Mouse (Mus musculus): ENCODE measurements around the gene Olfr1336. TPM values are rescaled to one million over a fixed set of nuclear protein-coding genes. Genes with fewer than 3 reads are reported as not detected.
"Not testable (repeated sequence)": the region's sequence is repeated elsewhere in the genome, so short reads cannot be mapped to it uniquely, and the experiment has no call there.

Olfr1336 gene
- polyA plus RNA-seq, 1 experiment from 2014 or later: not detected

- H3K9ac ChIP-seq (replicated peaks; ENCODE audit: low read length): no peak overlapping the region
- peaks cover 6% of the 10 kb centered on the region for H3K9me3 ChIP-seq (ENCODE audit: low read length)
- H3K36me3 ChIP-seq (ENCODE audit: insufficient read depth, low read length): no peaks in the 10 kb centered on the region
- no peak overlapping the region for H3K4me3 ChIP-seq (ENCODE audit: low read length)
- H3K27ac ChIP-seq (ENCODE audit: low read length): no peak overlapping the region
- H3K4me1 ChIP-seq (ENCODE audit: insufficient read depth, low read length): no peaks in the 10 kb centered on the region
- no peak for ATAC-seq (ENCODE audit: low FRiP score, low TSS enrichment)
- H3K27me3 ChIP-seq (ENCODE audit: insufficient read depth, low read length): no peaks in the 10 kb centered on the region
- WGBS: 41% methylated on average over 3 of the region's 3 CpGs
- H3K4me2 ChIP-seq (replicated peaks; ENCODE audit: low read depth, low read length): no peak overlapping the region
These were observed 431 bp downstream of the Olfr1336 start for GRCm38 (mm10) chr7:6456399-6456798.

DNA sequence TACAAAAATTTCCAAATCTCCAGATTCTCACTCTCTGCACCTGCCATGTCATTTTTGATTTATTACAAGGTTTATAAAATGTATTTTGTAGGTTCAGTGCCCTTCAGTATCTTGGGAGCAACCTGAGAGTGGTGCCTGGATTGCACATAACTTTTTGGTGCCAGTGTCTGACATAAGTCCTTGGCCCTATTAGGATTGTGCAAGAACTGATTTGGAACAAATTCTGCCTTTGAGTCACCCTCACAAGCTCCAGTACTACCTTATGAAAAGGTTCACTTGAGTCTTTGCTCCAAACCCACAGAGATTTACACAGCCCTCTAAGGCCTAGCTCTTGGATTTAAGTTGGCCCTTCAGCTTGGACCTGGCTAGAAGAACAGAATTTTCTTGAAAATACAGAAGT, 11.0 kb downstream of the Olfr1336 start, which contains the start of gene Olfr1346:
TSS of gene Olfr1346 (plus strand) at position 151 of the 400 bp plus-strand sequence.
- H3K9ac ChIP-seq (replicated peaks; ENCODE audit: low read length): no peak within 1 kb of the TSS
- no peak within 1 kb of the TSS for H3K4me3 ChIP-seq (ENCODE audit: low read length)
- no peaks in the 10 kb centered on the region for H3K27me3 ChIP-seq (ENCODE audit: insufficient read depth, low read length)
- H3K9me3 ChIP-seq (ENCODE audit: low read length): no peaks in the 10 kb centered on the region
- no peak within 1 kb of the TSS for H3K4me2 ChIP-seq (replicated peaks; ENCODE audit: low read depth, low read length)
- ATAC-seq (ENCODE audit: low FRiP score, low TSS enrichment): no peak
- no peaks in the 10 kb centered on the region for H3K4me1 ChIP-seq (ENCODE audit: insufficient read depth, low read length)
- no peaks in the 10 kb centered on the region for H3K36me3 ChIP-seq (ENCODE audit: insufficient read depth, low read length)
- no peak within 1 kb of the TSS for H3K27ac ChIP-seq (ENCODE audit: low read length)

- not testable (repeated sequence) for H3K4me1 ChIP-seq (ENCODE audit: insufficient read depth, low read length); H3K9me3 ChIP-seq (ENCODE audit: low read length); H3K4me2 ChIP-seq (replicated peaks; ENCODE audit: low read depth, low read length); H3K27me3 ChIP-seq (ENCODE audit: insufficient read depth, low read length); H3K36me3 ChIP-seq (ENCODE audit: insufficient read depth, low read length); H3K4me3 ChIP-seq (ENCODE audit: low read length); H3K27ac ChIP-seq (ENCODE audit: low read length); H3K9ac ChIP-seq (replicated peaks; ENCODE audit: low read length); ATAC-seq (ENCODE audit: low FRiP score, low TSS enrichment)
- 83% methylated on average over 2 of the region's 2 CpGs for WGBS
These were observed 21.7 kb downstream of the Olfr1336 start for GRCm38 (mm10) chr7:6477633-6478032.

DNA sequence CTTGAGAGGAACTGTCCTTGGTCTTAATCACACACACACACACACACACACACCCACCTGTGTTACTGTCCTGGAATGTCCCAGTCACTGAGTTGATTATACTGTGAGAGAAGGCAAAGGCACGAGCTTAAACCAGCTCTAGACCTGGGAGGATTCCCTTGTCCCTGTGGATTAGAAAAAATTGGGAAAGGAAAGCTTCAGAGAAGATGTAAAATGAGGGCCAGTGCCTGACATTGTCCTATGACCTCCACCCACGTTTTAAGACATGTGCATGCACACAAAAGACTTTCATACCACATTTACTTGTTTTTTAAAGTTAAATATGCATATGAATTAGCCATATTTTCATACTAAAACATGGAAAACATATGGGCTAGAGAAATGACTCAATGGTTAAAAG, 30.9 kb downstream of the Olfr1336 start, which contains the start of gene Olfr5:
TSS of gene Olfr5 (minus strand) at position 101 of the 400 bp plus-strand sequence.
- Histone ChIP-seq H3K4me3 (ENCODE audit: low read length) (no peak within 1 kb of the TSS), H3K4me1 (ENCODE audit: insufficient read depth, low read length) (no peaks in the 10 kb centered on the region), H3K27ac (ENCODE audit: low read length) (no peak within 1 kb of the TSS), H3K27me3 (ENCODE audit: insufficient read depth, low read length) (no peaks in the 10 kb centered on the region), H3K36me3 (ENCODE audit: insufficient read depth, low read length) (no peaks in the 10 kb centered on the region), H3K9ac (replicated peaks; ENCODE audit: low read length) (no peak within 1 kb of the TSS), H3K9me3 (ENCODE audit: low read length) (no peaks in the 10 kb centered on the region), H3K4me2 (replicated peaks; ENCODE audit: low read depth, low read length) (no peak within 1 kb of the TSS)
- no peak for ATAC-seq (ENCODE audit: low FRiP score, low TSS enrichment)
- WGBS: 26% methylated on average over 2 of the region's 2 CpGs

DNA sequence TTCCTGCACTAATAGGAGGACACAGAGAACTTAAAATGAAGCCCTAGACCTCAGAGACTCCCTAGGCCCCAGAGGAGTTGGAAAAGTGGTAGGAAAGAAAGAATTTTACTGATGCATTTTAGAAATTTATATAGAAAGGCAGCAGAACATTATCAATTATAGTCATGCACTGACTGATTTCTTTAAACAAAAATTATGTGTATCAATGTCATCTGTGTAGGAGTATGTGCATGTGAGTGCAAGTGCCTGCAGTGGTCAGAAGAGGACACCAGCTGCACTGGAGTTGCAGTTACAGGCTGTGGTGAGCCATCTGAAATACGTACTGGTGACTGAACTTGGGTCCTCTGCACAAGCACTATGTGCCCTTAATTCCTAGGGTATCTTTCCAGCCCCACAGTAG, 43.7 kb downstream of the Olfr1336 start, which contains the start of gene Olfr1347:
TSS of gene Olfr1347 (minus strand) at position 101 of the 400 bp plus-strand sequence.
- no peaks in the 10 kb centered on the region for H3K36me3 ChIP-seq (ENCODE audit: insufficient read depth, low read length)
- no peak within 1 kb of the TSS for H3K27ac ChIP-seq (ENCODE audit: low read length)
- no peaks in the 10 kb centered on the region for H3K27me3 ChIP-seq (ENCODE audit: insufficient read depth, low read length)
- H3K4me2 ChIP-seq (replicated peaks; ENCODE audit: low read depth, low read length): no peak within 1 kb of the TSS
- WGBS: 50% methylated on average over 1 of the region's 1 CpGs
- H3K4me1 ChIP-seq (ENCODE audit: insufficient read depth, low read length): no peaks in the 10 kb centered on the region
- no peak for ATAC-seq (ENCODE audit: low FRiP score, low TSS enrichment)
- H3K9me3 ChIP-seq (ENCODE audit: low read length): 0 out of 2 replicates have a peak, but pooled peaks cover 2% of the 10 kb centered on the region
- no peak within 1 kb of the TSS for H3K4me3 ChIP-seq (ENCODE audit: low read length)
- H3K9ac ChIP-seq (replicated peaks; ENCODE audit: low read length): no peak within 1 kb of the TSS

DNA sequence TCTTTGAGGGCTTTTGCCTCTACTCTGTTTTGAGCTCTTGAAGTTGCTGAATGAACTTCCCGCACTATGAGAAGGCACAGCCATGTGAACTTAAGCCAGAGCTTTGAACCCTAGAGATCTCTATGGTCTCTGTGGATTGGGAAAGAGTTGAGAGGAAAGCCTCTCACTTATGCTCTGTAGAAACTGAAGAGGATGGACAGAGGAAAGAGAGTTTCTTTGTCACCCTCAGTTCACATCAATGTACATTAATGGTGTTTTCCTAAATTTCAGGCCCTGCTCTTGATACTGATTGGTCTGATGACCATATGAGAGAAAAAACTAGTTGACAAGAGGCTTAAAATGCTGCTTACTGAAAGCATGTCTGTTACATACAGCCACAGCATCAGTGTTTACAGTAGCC, 52.7 kb downstream of the Olfr1336 start, which contains the start of gene Olfr1348:
TSS of gene Olfr1348 (minus strand) at position 101 of the 400 bp plus-strand sequence.
- Histone ChIP-seq H3K36me3 (ENCODE audit: insufficient read depth, low read length) (no peaks in the 10 kb centered on the region), H3K27ac (ENCODE audit: low read length) (no peak within 1 kb of the TSS), H3K9me3 (ENCODE audit: low read length) (peaks cover 3% of the 10 kb centered on the region; the same call in 1 of the 2 replicates), H3K4me3 (ENCODE audit: low read length) (no peak within 1 kb of the TSS), H3K9ac (replicated peaks; ENCODE audit: low read length) (no peak within 1 kb of the TSS), H3K27me3 (ENCODE audit: insufficient read depth, low read length) (no peaks in the 10 kb centered on the region), H3K4me2 (replicated peaks; ENCODE audit: low read depth, low read length) (no peak within 1 kb of the TSS), H3K4me1 (ENCODE audit: insufficient read depth, low read length) (no peaks in the 10 kb centered on the region)
- 86% methylated on average over 1 of the region's 1 CpGs for WGBS
- no peak for ATAC-seq (ENCODE audit: low FRiP score, low TSS enrichment)

Other genes with a start within 250 kb of the Olfr1336 start
- not detected in 2 replicates for gene Zscan5b, start 233.9 kb upstream of the Olfr1336 start, polyA plus RNA-seq (2015; fragmentation: Nextera tagmentation; extraction: Ambion mirVana)
- not detected in 2 replicates for gene Epp13, start 203.5 kb upstream of the Olfr1336 start, polyA plus RNA-seq (2015; fragmentation: Nextera tagmentation; extraction: Ambion mirVana)
- gene Zfp667, start 169.6 kb upstream of the Olfr1336 start, polyA plus RNA-seq (2015; fragmentation: Nextera tagmentation; extraction: Ambion mirVana): 4.9 and 6.8 TPM in 2 replicates
- gene Zfp583, start 124.9 kb upstream of the Olfr1336 start, polyA plus RNA-seq (2015; fragmentation: Nextera tagmentation; extraction: Ambion mirVana): 5.8 and 6.3 TPM in 2 replicates
- gene Gm3854, start 112.4 kb upstream of the Olfr1336 start, polyA plus RNA-seq (2015; fragmentation: Nextera tagmentation; extraction: Ambion mirVana): 2.3 TPM in 2 replicates
- gene Zfp78, start 92.9 kb upstream of the Olfr1336 start, polyA plus RNA-seq (2015; fragmentation: Nextera tagmentation; extraction: Ambion mirVana): 1.6 and 3.9 TPM in 2 replicates
- gene Zfp28, start 72.9 kb upstream of the Olfr1336 start, polyA plus RNA-seq (2015; fragmentation: Nextera tagmentation; extraction: Ambion mirVana): 8.9 and 9.0 TPM in 2 replicates
- gene Smim17, start 57.5 kb upstream of the Olfr1336 start, polyA plus RNA-seq (2015; fragmentation: Nextera tagmentation; extraction: Ambion mirVana): 0.35 TPM in 1 of 2 replicates, not detected in the other
- gene Gm20715, start 45.9 kb upstream of the Olfr1336 start, polyA plus RNA-seq (2015; fragmentation: Nextera tagmentation; extraction: Ambion mirVana): not detected in 2 replicates
- not detected in 2 replicates for gene Olfr1344, start 17.5 kb upstream of the Olfr1336 start, polyA plus RNA-seq (2015; fragmentation: Nextera tagmentation; extraction: Ambion mirVana)
- gene Olfr1346, start 10.9 kb downstream of the Olfr1336 start, polyA plus RNA-seq (2015; fragmentation: Nextera tagmentation; extraction: Ambion mirVana): not detected in 2 replicates
- not detected in 2 replicates for gene Olfr5, start 30.8 kb downstream of the Olfr1336 start, polyA plus RNA-seq (2015; fragmentation: Nextera tagmentation; extraction: Ambion mirVana)
- gene Olfr1347, start 43.6 kb downstream of the Olfr1336 start, polyA plus RNA-seq (2015; fragmentation: Nextera tagmentation; extraction: Ambion mirVana): not detected in 2 replicates
- not detected in 2 replicates for gene Olfr1348, start 52.6 kb downstream of the Olfr1336 start, polyA plus RNA-seq (2015; fragmentation: Nextera tagmentation; extraction: Ambion mirVana)
- gene Olfr1349, start 66.8 kb downstream of the Olfr1336 start, polyA plus RNA-seq (2015; fragmentation: Nextera tagmentation; extraction: Ambion mirVana): not detected in 2 replicates
- not detected in 2 replicates for gene Olfr1350, start 108.7 kb downstream of the Olfr1336 start, polyA plus RNA-seq (2015; fragmentation: Nextera tagmentation; extraction: Ambion mirVana)
- 3.1 and 3.8 TPM in 2 replicates for gene Zim1, start 240.3 kb downstream of the Olfr1336 start, polyA plus RNA-seq (2015; fragmentation: Nextera tagmentation; extraction: Ambion mirVana)

Data from kidney, embryonic 16.5 days (tissue).